Mouse (Mus musculus) right cerebral cortex, postnatal 36 days (tissue): Measurements from ENCODE around the gene Rp9.
"Not testable (repeated sequence)": the region's sequence is repeated elsewhere in the genome, so short reads cannot be mapped to it uniquely, and the experiment has no call there.

Experiments
- DNase-seq, 2 experiments: peaks; one replicate each; pipeline ENCODE4 v3.0.0; 2022; ENCODE audit warnings: low spot score in 2 of 2, mixed read lengths in 1 of 2

Gene Rp9

GRCm38 (mm10) chr9:22461946-22462345, 7.6 kb downstream of the Rp9 start:
- DNase-seq = peak in 1 of 2 experiments; percentile 41

GRCm38 (mm10) chr9:22457142-22457835, 12.3 kb downstream of the Rp9 start:
- no peak for DNase-seq

GRCm38 (mm10) chr9:22455041-22455440, 14.5 kb downstream of the Rp9 start:
- DNase-seq = no peak

GRCm38 (mm10) chr9:22453990-22454389, 15.6 kb downstream of the Rp9 start, which contains the start of gene Gm17545:
Gene Gm17545, plus strand, starts transcription at chr9:22454290.
- not testable (repeated sequence) for DNase-seq

GRCm38 (mm10) chr9:22453501-22453924, 16.0 kb downstream of the Rp9 start:
- DNase-seq = no peak

GRCm38 (mm10) chr9:22452697-22453096, 16.8 kb downstream of the Rp9 start:
- DNase-seq = no peak

DNA sequence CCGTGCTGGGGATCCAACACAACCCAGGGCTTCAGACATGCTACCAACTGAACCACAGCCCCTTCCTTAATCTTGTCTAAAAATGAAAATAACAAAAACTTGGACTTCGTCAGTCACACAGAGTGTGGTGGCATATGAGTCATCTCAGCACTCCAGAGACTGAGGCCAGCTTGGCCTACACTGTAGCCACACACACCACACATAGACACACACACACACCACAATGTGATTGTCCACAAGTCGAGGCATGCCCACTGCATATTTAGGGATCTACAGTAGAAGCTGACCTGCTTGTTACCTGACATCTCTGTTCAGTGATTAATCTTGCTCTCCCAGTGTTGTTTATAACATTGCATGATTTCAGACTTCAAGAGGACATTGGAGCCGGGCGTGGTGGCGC, 20.3 kb downstream of the Rp9 start:
- no peak for DNase-seq

DNA sequence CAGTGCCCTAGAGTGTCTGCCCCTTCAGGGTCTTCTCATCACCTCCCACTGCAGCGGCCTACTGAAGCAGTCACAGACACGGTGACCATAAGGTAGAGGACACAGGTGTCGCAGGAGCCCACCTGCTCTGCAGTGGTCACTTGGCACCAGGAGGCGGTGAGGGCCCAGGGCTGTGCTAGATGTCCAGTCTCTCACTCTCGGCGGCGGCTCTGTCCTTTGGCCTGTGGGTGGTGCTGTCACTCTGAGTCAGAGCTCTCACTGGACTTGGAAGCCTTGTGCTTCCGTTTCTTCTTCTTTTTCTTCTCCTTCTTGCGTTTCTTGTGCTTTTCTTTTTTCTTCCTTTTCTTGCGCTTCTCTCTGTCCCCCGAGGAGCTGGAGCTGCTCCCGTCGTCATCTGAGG, 21.1 kb downstream of the Rp9 start:
- DNase-seq = no peak

GRCm38 (mm10) chr9:22447213-22447612, 22.3 kb downstream of the Rp9 start:
- no peak for DNase-seq

GRCm38 (mm10) chr9:22445123-22445522, 24.4 kb downstream of the Rp9 start:
- DNase-seq = no peak

GRCm38 (mm10) chr9:22443157-22443556, 26.4 kb downstream of the Rp9 start:
- DNase-seq = no peak

- DNase-seq = no peak
Observed at GRCm38 (mm10) chr9:22438826-22439225, 30.7 kb downstream of the Rp9 start.

DNA sequence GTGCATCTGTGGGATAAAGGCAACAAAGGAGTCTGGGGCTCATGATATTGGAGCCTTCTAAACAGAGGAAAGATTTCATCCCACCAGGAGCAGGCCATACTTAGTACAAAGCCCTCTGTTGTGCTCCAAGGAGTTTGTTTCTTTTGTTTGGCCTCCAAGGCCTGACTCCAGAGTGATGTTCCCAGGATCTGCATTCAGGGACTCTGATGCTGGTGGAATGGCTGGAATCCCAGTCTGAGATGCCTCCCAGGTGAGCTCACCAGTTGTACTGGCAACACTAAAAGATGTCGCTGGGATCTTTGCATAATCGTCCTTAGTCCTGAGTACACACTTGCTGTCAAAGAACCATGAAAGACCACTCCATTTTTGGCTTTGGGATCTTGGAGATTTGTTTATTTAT, 35.4 kb downstream of the Rp9 start:
- no peak for DNase-seq

GRCm38 (mm10) chr9:22433221-22433620, 36.3 kb downstream of the Rp9 start:
- DNase-seq = no peak

DNA sequence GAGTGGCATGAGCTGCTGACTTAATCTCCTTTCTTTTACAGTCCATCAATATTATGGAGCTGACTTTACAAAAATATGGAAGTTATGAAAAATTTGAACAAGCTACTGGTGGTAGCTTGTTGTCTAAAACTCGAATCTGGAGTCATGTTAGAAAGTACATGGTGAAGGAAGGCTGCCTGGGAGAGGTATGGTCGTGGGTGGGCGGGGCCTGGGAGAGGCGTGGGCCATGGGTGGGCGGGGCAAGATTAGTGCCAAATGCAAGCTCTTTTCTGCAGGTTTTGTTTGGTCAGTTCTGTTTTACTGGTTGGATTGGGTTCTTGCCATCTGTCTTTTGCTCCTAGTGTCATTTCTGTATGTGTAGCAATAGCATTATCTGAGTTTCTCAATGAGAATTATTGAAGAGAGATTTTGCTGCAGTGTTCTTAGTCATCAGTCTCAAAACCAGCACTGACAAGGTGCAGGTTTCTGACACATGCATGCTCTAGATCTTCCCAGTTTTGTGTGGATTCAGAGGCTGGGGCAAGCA, 39.2 kb downstream of the Rp9 start:
- no peak for DNase-seq

DNA sequence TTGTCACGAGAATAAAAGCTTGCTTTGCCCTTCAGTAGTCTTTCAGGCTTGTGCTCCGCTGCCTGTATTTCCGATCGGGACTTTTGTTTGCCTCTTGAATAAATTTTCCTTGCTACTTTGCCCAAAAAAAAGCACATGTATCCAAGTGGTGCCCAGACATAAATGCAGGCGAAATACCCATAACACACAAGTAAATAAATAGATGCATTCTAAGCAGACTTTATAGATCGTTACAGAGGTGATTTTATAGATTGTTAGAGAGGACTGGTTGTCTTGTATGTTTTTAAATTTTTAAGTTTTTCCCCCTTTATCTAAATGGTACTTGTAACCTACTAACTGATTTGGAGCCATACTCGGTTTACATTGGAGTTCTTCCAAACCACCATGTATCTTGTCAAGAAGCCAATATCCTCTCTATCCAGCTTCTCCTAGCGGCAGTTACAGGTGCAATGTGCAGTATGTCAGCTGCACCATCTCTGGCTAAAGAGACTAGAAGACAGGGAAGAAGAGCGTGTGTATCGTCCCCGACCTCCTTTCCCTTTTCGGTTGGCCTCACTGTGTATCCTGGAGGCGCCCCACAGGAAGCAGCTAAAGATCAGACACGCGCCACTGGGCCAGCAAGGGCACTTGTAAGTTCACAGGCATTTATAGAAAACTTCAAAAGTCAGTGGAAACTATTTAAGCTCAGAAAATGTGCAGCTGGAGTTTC, 39.9 kb downstream of the Rp9 start:
- DNase-seq = no peak

GRCm38 (mm10) chr9:22428666-22429410, 40.7 kb downstream of the Rp9 start:
- no peak for DNase-seq

GRCm38 (mm10) chr9:22428028-22428665, 41.4 kb downstream of the Rp9 start:
- DNase-seq = no peak

DNA sequence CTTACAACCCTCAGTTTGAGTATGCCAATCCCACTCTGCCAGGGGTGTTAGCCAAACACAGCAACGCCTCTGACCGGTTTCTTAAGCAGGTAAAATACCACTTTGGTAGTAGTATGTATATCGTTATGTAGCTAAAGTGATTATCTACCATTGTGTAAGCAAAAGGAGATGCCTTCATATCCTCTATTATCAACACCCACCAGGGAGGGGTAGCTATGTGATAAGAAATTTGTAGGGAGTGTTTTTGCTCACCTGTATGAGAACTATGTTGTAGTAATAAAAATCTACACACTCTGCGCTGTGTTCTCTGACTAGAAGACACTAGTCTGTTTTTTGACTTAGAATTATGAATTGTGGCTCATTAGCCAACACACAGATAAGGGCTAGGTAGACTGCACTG, 44.8 kb downstream of the Rp9 start:
- DNase-seq = no peak

- DNase-seq = no peak
Observed at GRCm38 (mm10) chr9:22424196-22424595, 45.3 kb downstream of the Rp9 start.

- DNase-seq = no peak
Observed at GRCm38 (mm10) chr9:22423507-22423906, 46.0 kb downstream of the Rp9 start.

DNA sequence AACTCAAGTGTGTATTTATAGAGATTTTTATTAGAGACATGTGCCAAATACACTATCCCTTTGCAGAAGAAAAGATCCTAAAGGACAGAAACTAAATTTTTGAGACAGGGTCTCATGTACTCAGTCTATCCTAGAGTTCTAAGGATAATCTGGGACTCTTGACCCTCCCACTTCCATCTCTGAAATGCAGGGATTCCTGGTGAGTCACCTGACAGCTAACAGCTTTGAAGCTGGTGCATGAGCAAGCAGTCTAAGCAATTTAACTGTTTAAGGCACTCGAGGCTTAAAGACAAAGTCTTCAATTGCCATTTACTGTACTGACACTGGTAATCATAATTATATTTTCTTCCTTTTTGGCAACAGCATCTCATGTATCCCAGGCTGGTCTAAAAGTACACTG, 47.0 kb downstream of the Rp9 start:
- DNase-seq = no peak
